Mouse (Mus musculus) left cerebral cortex, adult 9 months (tissue): ENCODE measurements around the gene Hoxa1.

ENCODE experiments used
- DNase-seq, 2 experiments: peaks; one replicate each; pipeline ENCODE4 v3.0.0; 2022; ENCODE audit warnings: low spot score in 2 of 2

Hoxa1 gene

GRCm38 (mm10) chr6:52157466-52158275 is 446 bp downstream of the Hoxa1 start:
- no peak for DNase-seq

- no peak for DNase-seq
Observed at GRCm38 (mm10) chr6:52156551-52157200, 1.4 kb downstream of the Hoxa1 start.

- DNase-seq, result no peak
Observed at GRCm38 (mm10) chr6:52155471-52155870, 2.6 kb downstream of the Hoxa1 start.

- DNase-seq, result no peak
Observed at GRCm38 (mm10) chr6:52154044-52154443, 4.1 kb downstream of the Hoxa1 start.

- DNase-seq, result no peak
Observed at GRCm38 (mm10) chr6:52153270-52153669, 4.8 kb downstream of the Hoxa1 start.

- no peak for DNase-seq
Observed at GRCm38 (mm10) chr6:52152226-52153193, 5.6 kb downstream of the Hoxa1 start.

- no peak for DNase-seq
Observed at GRCm38 (mm10) chr6:52151571-52151970, 6.5 kb downstream of the Hoxa1 start.

GRCm38 (mm10) chr6:52150401-52150966 is 7.6 kb downstream of the Hoxa1 start:
- DNase-seq, result no peak

GRCm38 (mm10) chr6:52139115-52139514 is 19.0 kb downstream of the Hoxa1 start:
- DNase-seq, result no peak

GRCm38 (mm10) chr6:52138576-52138975 is 19.5 kb downstream of the Hoxa1 start:
- DNase-seq, result no peak

- DNase-seq, result no peak
Observed at GRCm38 (mm10) chr6:52137841-52138535, 20.1 kb downstream of the Hoxa1 start.

- DNase-seq, result no peak
Observed at GRCm38 (mm10) chr6:52123673-52124072, 34.4 kb downstream of the Hoxa1 start.

GRCm38 (mm10) chr6:52121173-52121572 is 36.9 kb downstream of the Hoxa1 start:
- no peak for DNase-seq

GRCm38 (mm10) chr6:52118903-52119635 is 39.0 kb downstream of the Hoxa1 start:
- no peak for DNase-seq

GRCm38 (mm10) chr6:52115899-52116298 is 42.2 kb downstream of the Hoxa1 start:
- no peak for DNase-seq

GRCm38 (mm10) chr6:52111846-52112245 is 46.3 kb downstream of the Hoxa1 start:
- no peak for DNase-seq

- DNase-seq, result no peak
Observed at GRCm38 (mm10) chr6:52107400-52107799, 50.7 kb downstream of the Hoxa1 start.

GRCm38 (mm10) chr6:52106716-52107115 is 51.4 kb downstream of the Hoxa1 start:
- DNase-seq, result no peak

GRCm38 (mm10) chr6:52106178-52106577 is 51.9 kb downstream of the Hoxa1 start:
- no peak for DNase-seq
